Mouse (Mus musculus): ENCODE measurements around the gene Ms4a1.

GRCm38 (mm10) chr19:11298939-11299338, 32.9 kb upstream of the Ms4a1 start:
- TF ChIP-seq CTCF (IDR thresholded peaks at IDR 0.05), result no peak
- TF ChIP-seq POLR2A (IDR thresholded peaks at IDR 0.05; ENCODE audit: insufficient read depth, low read depth, low read length), result no peak
- no peak for TF ChIP-seq EP300 (IDR thresholded peaks at IDR 0.05; ENCODE audit: insufficient read depth, low read depth, low read length)
